Mouse (Mus musculus): ENCODE measurements around the gene Smim6.
A peak's percentile ranks its signal among the peaks of the same experiment; 100 is the strongest.

Smim6 gene

DNA sequence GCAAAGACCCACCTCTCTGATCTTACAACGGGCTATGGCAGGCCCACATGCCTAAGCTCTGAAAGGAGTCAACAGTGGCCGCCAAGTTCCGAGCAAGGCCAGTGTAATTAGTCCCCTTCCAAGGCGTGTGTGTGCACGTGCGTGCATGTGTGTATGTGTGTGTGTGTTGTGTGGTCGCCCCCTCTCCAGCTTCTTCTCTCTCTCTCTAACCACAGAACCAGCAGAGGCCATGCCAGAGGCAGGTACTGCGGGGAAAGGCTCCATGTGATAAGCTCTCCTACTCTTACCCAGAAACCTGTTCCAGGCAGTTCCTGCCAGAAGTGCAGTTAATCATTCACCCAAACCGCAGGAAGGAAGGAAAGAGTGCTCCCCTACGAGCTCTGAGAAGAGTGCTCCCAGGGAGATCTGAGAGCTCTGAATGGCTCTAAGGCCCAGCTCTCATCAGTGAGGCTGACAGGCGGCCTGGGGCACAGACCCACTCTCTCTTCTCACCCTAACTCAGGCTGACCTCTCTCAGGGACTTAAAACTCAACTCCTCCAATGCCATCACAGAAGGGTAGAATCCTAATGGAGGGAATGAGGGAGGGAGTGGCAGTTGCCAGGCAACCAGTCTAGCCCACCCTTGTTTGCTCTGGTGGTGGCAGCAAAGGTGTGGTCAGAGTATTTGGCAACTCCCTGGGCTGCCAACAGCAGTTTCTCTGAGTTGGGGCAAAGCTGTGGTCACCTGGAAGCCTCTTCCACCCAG is at the start of gene Smim6:
Smim6 (plus strand) TSS at position 386 of the 745 bp plus-strand sequence.
- DNase-seq (ENCODE audit: low spot score in 2 of 2), result no peak

DNA sequence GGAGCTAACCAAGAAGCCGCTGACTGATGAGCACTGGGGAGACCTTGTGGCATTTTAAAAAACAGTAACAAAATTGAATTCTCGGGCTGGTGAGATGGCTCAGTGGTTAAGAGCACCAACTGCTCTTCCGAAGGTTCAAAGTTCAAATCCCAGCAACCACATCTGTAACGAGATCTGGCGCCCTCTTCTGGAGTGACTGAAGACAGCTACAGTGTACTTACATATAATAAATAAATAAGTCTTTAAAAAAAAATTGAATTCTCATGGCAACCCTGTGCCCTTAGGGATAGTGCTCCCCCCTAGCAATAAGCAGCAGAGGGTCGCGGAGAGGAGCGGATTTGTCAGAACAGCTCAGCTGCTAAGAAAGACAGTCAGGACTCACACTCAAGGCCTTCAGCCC is 47.9 kb upstream of the Smim6 start:
- DNase-seq (ENCODE audit: low spot score in 2 of 2), result no peak

DNA sequence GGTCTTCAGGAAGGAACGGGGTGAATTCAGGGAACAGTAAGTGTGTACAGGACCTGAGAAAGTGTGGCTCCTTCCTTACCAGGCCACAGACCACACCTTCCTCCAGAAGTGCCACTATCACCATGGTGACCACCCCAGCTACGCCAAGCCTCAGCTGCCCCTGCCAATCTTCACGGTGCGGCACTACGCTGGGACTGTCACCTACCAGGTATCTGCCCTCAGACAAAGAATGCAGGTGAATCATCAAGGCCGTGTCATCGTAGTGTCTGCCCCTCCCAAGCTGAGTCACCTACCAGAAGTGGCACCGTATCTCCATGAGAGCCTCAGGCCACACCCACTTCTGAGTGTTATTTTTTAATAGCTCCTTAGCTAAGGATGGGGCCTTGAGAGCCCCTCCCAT is 42.4 kb upstream of the Smim6 start:
- DNase-seq (ENCODE audit: low spot score in 2 of 2), result no peak

DNA sequence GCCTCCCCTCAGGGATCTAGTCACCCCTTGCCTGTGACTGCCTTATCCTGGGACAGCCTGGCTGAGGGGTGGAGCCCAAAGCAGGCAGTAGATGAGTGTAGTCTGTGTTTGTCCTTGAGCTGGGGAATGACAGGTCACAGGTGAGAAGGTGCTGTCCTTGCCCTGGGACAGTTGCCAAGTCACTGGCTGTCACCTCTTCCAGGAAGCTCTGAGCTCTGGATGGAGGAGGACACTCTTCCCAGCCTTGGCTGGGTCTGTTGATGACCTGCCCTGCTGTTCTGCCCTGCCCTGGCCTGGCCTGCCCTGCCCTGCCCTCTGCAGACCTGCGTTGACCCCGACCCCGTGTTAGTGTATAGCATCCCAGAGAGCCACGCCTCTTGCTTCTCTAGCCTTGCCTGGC is 39.4 kb upstream of the Smim6 start:
- DNase-seq (ENCODE audit: low spot score in 2 of 2), result no peak

DNA sequence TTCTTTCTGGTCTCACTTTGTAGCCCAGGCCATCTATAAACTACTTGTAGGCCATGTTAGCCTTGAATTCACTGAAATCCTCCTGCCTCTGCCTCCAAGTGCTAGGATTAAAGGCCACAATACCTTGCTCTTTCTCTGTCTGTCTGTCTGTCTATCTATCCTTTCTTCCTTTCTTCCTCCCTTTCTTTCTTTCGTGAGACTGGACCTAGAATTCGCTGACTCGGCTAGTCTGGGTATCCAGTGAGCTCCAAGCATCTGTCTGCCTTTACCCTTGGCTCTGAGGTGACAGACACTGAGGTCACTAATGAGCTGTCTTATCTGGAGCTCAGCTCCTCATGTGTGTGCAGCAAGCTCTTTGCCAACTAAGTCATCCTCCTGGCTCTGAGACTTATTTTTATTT is 35.9 kb upstream of the Smim6 start:
- no peak for DNase-seq (ENCODE audit: low spot score in 2 of 2)

DNA sequence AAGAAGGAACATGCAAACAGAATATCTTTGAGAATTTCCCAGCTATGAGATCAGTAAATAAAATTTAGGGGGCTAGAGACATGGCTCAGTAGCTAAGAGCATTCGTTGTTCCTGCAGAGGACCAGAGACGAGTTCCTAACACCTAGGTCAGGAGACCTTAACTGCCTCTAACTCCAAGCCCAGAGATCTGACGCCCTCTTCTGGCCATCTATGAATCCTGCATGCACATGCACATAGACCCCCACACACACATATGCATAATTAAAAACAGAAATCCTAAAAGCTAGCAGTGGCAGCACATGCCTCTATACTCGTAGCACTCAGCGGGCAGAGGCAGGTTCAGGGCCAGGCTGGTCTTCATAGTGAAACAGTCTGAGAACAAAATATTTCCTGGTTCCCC is 35.4 kb upstream of the Smim6 start:
- no peak for DNase-seq (ENCODE audit: low spot score in 2 of 2)

DNA sequence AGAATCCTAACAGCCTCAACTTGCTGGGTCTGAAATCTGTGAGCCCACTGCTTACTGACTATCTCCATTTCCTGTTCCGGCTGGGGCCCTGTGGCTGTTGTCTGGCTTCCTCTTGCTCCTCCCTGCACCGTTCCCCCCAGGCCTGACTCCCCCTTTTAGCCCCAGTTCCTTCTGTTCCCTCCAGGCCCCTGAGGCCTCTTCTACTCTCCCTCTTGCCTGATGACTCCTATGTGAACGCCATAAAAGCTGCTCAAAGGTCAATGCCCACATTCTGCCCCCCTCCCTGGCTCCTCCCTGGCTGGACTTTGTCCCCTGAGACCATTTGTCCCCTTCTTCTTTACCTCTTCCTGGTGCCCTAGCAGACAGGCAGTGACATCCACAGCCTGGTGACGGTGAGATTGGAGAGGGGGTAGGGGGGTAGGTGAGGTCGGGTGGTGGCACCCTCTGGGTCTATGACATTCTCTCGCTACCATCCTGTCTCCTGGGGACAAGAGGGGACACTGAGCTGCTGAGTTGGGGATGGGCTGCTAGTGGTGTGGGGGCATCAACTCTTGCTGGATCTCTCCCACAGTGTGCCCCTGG is 34.6 kb upstream of the Smim6 start:
- DNase-seq (ENCODE audit: low spot score in 2 of 2), result no peak

DNA sequence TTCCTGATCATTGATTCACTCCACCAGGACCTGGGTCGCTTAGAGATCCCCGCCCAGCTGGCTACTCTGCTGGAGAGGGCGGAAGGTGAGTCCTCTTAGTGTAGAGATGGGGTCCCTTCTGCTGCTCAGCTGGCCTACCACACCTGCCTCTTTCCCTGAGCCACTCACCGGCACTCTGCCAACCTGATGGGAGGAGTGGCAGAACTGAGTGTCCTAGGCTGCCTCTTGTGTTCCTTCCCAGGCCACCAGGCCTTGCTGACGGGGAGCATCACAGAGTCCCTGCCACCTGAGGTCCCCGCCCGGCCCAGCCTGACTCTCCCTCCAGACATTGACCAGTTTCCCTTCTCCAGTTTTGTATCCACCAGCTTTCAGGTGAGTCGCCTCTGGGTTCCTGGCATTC is 33.7 kb upstream of the Smim6 start:
- DNase-seq (ENCODE audit: low spot score in 2 of 2), result no peak

DNA sequence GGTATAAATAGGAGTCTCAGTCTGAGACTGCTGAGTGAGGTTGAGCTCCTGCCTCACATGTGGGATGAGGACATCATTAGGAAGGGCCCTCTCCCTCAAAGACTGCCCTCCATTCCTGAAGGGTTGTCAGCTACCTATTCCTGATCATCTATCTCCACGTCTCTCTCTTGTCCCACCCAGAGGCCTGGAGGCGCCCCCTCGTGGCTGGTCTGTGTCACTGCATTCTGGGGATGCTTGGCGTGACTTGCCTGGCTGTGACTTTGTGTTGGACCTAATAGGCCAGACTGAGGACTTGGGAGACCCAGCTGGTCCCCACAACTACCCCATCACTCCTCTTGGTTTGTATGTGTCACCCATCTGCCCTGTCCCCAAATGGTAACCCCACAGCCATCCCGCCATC is 30.8 kb upstream of the Smim6 start:
- DNase-seq (ENCODE audit: low spot score in 2 of 2), result peak in 1 of 2 experiments; percentile 60

DNA sequence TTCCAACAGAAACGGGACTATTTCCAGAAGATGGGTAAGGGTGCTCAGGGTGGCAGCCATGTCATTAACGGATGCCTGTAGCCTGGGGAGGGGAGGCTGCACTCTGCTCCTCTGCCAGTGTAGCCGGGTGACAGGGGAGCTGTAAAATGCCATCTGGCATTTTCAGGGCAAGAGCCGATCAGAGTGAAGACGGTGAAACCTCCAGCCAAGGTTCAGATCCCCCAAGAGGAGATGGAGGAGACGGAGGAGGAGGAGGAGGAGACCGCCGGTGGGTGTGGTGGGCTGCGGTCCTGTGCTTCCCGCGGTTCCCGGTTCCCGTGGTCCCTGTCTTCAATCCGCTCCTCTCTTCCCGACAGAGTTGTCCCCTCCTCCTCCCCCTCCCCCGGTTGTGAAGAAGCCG is 28.6 kb upstream of the Smim6 start:
- DNase-seq (ENCODE audit: low spot score in 2 of 2), result no peak

DNA sequence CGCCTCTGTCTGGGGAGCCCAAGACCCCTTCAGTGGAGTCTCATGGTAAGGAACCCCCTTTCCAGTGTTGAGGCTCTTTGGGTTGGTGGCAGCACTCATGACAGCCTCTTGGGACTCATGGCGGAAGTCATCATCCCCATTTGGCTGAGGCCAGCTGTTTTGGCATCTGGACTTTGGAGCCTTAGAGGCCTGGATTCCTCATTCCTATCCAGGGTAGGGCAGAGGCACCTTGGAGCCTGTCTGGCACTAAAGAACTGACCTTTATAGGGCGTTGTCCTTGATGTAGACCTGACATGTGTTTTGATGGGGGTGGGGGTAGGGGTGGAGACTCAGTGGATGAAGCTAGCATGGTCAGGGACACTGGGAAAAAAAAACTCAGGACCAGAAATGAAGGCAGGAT is 27.5 kb upstream of the Smim6 start:
- no peak for DNase-seq (ENCODE audit: low spot score in 2 of 2)

DNA sequence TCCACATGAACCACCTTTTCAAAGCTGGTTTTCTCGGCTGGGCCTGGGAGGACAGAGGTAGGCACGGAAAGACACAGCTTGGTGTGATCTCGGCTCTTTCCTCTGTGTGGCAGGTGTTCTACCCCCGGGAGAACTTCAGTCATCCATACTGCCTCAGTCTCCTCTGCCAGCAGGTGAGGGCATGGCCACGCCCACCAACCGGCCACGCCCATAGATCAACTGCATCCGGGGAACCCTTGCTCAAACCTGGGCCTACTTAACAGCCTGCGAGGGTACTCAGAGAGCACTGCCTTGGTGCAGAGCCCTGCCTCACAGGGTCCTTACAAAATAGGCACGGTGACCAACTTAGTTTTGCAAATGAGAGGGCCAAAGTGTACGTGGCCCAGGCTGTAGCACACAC is 26.5 kb upstream of the Smim6 start:
- no peak for DNase-seq (ENCODE audit: low spot score in 2 of 2)

DNA sequence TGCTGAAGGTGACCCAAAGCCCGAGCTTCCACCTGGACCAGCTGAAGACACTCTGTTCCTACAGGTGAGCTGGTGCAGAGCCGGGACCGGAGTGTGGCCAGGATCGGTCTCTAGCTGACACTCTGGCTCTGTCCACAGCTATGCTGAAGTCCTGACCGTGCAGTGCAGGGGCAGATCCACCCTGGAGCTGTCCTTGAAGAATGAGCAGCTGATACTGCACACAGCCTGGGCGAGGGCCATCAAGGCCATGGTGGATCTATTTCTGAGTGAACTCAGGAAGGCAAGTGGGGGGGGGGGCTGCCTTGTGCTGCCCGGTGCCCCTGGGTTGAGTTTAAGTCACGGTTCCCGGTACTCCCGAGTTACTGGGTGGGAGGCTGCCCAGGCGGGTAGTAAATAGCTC is 25.4 kb upstream of the Smim6 start:
- DNase-seq (ENCODE audit: low spot score in 2 of 2), result no peak

DNA sequence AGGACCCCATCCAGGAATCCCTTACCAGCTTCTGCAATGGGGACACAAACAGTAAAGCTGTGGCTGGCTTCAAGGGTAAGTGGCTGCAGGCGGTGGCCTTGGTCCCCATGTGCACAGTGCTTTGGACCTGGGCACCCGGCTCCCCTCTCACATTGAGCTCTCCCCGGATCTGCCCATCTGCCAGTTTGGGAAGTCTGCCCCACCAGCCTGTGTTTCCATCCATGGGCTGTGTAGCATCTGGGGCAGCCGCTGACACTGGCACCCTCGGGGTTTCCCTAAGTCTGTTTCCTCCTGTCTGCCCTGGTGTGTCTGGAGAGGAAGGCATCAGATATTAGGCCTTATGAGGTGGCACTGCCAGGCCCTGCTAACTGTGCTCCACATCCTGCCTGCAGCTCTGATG is 23.8 kb upstream of the Smim6 start:
- no peak for DNase-seq (ENCODE audit: low spot score in 2 of 2)

DNA sequence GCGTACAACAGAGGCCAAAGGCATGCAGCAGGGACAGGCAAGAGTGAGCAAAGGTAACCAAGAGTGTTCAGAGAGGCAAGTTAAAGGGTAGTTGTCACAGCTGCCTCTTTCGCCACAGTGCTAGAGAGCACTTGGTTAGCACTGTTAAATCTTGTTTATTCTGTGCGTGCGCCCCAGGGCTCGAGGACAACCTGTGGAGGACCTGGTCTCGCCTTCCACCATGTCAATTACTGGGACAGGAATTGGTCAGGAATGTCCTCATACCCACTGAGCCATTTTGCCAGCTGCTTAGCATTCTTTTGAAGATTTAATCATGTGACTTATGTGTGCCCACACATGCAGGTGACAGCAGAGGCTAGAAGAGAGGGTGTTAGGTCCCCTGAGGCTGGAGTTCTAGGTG is 22.7 kb upstream of the Smim6 start:
- DNase-seq (ENCODE audit: low spot score in 2 of 2), result no peak

DNA sequence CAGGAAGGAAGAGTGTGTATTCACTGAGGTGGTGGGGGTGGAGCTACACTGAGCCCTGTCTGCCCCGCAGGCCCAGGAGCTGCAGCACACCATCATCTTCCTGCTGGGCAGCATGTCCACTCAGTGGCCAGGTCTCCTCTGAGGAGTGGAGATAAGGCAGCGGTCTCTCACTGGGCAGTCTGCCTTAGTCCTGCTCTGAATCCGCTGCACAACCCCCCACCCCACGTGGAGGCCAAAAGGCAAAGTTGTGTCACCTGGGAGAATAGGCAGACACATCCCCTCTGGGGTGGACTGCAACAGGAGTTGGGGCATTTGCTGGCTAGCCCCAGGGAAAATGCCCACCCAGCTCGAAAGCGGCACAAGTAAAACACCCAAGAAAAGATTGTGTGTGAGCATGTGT is 19.6 kb upstream of the Smim6 start:
- DNase-seq (ENCODE audit: low spot score in 2 of 2), result no peak

DNA sequence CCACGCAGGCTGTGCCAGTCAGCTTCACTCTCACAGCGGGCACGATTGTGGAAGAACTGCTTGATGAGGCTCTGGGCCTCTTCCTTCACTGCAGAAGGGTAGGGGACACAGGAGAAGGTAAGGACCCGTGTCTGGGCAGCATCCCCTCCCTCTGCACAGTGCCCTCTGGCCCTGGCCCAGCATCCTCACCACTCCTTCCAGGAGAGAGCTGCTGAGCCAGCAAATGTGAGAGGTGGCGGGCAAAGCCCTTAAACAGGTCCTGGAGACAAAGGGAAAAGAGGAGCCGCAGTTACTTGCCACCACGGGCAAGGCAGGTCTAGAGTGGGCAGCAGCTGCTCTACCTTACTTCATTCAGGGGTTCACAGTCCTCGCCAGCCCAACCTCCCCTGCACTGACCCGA is 18.7 kb upstream of the Smim6 start:
- DNase-seq (ENCODE audit: low spot score in 2 of 2), result no peak

DNA sequence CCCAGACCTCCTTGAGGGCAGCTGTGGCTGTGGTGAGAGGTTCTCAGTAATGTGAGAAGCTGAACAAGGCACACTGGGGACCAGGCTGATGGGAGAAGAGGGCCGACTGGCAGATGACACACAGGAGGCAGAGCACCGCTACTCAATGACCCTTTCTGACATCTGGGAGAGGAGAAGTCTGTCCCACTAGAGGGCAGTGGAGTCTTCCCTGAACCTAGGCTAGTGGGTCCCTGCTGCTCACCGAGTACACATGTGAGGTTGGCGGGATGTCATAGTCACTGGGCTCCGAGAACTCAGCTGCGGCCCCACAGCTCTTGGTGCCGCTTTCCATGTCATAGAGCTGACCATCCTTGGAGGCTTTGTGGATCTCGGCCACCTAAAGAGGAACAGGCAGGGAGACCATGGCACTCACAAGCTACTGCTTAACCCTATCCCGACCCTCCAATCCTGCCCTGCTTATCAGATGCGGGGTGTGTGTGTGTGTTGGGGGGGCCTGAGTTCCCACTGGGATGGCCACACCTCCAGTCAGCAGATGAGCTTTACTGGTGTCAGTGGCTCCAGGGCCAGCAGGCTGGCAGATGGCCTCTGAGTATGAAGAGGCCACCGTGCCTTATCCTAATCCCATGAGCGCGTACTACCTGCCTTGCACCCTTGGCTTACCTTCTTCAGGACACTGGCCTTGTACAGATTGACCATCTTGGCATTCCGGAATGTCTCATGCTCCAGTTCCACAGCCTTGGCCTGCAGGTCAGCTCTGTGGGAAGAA is 16.9 kb upstream of the Smim6 start:
- peak; percentile 63 to 80 for DNase-seq (ENCODE audit: low spot score in 2 of 2)

DNA sequence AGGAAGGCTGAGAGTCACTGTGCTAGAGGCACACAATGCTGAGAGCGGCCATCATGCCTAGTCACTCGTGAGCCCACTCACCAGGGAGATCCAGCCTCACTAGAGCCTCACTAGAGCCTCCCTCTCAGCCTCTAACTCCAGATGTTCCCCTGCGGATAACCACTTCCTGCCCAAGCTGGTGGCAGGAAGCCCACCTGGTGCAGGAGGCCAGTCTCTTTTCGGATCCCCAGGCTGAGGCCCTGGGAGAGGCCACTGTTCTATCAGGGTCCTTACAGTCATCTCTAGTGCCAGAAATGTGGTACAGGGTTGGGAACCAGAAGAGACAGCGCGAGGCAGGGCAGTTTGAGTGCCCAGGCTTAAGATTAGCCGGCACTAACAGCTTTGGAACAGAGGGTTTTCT is 13.4 kb upstream of the Smim6 start:
- peak; percentile 76 to 81 for DNase-seq (ENCODE audit: low spot score in 2 of 2)

DNA sequence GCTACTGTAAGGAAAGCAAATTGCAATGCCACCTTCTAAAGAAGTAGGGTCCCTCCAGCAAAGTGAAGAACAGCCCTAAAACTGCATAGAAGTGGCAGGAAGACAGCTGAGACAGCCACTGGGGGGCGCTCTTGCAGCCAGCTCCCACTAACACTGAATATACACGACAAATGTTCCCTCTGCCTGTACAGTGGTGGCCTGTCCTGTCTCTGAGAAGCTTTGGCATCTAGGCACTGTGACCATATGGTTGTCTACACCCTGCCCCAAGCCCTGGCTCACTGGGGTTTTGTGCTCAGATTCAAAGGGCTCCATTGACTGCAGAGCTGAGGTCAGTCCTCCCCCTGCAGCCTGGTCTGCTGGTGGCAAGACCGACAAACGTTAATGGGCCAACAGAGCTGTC is 12.9 kb upstream of the Smim6 start:
- peak; percentile 68 to 88 for DNase-seq (ENCODE audit: low spot score in 2 of 2)

DNA sequence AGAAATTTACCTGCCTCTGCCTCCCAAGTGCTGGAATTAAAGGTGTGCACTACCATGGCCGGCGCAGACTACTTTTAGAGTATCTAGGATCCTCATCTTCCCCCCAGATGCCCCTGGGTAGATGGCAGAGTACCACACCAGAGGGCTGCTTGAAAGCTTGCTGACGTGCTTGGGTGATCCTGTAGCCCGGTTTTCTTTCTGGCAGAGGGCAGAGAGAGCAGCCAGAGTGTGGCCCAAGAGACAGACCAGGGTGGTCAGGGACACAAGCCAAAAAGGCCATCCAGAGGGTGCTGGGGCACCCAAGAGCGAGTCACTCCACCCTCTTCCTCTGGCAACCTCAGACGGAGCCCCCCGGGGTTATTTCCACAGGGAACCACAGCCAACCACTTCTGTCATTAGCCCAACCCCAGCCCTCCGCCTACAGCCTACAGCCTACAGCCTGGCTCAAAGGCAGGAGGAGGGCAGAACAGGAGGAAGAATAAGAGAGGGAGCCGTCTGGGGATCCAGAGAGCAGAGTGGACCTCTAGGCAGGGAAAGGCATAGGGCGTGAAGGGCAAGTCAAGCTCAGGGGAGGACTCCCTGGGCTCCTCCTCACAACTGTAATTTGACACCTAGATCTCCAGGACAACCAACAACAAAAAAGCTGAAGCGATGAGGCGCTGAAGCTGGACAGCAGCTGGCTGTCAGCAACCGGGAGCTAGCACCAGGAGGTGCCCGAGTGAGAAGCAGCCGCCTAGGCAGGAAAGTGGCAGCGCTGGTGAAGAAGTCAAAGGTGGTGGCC is 12.1 kb upstream of the Smim6 start, which contains the start of gene Smim5:
Smim5 (plus strand) TSS at position 481 of the 781 bp plus-strand sequence.
- peak in 1 of 2 experiments; percentile 44 for DNase-seq (ENCODE audit: low spot score in 2 of 2)
